Mouse (Mus musculus): ENCODE measurements around the gene Cers1. TPM values are rescaled to one million over a fixed set of nuclear protein-coding genes. Genes with fewer than 3 reads are reported as not detected.
A peak's percentile ranks its signal among the peaks of the same experiment; 100 is the strongest.

Cers1 gene
- polyA plus RNA-seq, 1 experiment from 2014 or later = 2.0 TPM

GRCm38 (mm10) chr8:70274350-70274749 is 41.2 kb upstream of the Cers1 start:
- H3K36me3 ChIP-seq (ENCODE audit: control insufficient read depth, insufficient read depth, low read length) = no peaks in the 10 kb centered on the region
- H3K27ac ChIP-seq (replicated peaks) = no peak overlapping the region
- no peak for ATAC-seq (ENCODE audit: low FRiP score, low TSS enrichment)

DNA sequence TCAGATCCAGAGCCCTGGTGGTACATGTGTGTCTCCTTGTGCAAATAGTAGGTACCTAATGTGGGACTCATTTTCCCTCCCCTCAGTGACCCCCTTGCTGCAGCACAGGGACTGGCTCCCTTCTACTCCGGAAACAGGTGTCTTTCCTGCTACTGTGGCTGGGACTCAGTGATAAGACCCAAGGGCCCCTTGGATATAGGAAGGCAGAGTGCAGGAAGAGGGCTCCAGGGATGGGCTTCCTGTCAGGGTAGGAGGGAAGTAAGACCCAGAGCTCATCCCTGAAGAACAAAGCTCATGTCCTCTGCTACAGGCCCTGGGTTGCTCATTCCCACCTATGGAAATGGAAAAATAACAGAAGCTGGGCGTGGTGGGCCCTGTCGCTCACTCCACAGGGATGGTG is 39.1 kb upstream of the Cers1 start:
- ATAC-seq (ENCODE audit: low FRiP score, low TSS enrichment) (no peak; the same call in 1 of the 2 replicates), DNase-seq (ENCODE audit: low spot score) (no peak)
- no peak overlapping the region for H3K4me3 ChIP-seq (ENCODE audit: low read depth, low read length)

More at GRCm38 (mm10) chr8:70274350-70274749, 41.2 kb upstream of the Cers1 start:
- TF ChIP-seq CTCF (IDR thresholded peaks at IDR 0.05; ENCODE audit: low read depth) (no peak), EP300 (optimal IDR thresholded peaks at IDR 0.05) (no peak)
- Histone ChIP-seq H3K4me3 (ENCODE audit: low read depth, low read length) (no peak overlapping the region), H3K4me2 (replicated peaks; ENCODE audit: low read depth) (no peak overlapping the region), H3K4me1 (replicated peaks; ENCODE audit: control insufficient read depth, insufficient read depth) (no peaks in the 10 kb centered on the region), H3K9ac (ENCODE audit: low read length) (no peak overlapping the region), H3K9me3 (ENCODE audit: control insufficient read depth, low read length) (no peaks in the 10 kb centered on the region), H3K27me3 (ENCODE audit: control insufficient read depth, insufficient read depth, low read length) (no peaks in the 10 kb centered on the region)
- DNase-seq (ENCODE audit: low spot score) = no peak

DNA sequence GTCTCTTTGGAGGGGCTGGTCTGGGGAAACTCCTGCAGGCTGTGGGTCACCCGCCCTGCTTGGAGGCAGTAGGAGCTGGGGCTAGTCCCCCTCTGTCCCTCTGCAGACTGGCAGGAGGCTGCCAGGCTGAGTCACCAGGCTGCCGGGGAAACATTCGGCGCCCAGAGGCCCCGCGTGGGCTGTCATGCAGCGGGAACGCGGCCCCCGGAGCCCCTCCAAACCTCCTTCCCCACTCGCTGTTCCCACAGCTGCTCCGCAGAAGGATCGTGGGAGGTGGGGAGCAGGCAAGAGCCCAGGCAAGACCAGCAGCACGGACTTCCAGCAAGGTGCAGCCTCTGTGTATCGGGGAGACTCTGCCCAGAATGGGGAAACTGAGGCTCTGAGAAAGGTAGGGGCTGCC is 37.4 kb upstream of the Cers1 start:
- DNase-seq (ENCODE audit: low spot score) (no peak), ATAC-seq (ENCODE audit: low FRiP score, low TSS enrichment) (no peak)
- TF ChIP-seq EP300 (optimal IDR thresholded peaks at IDR 0.05) = no peak
- TF ChIP-seq CTCF (IDR thresholded peaks at IDR 0.05; ENCODE audit: low read depth) = no peak
- Histone ChIP-seq H3K4me1 (replicated peaks; ENCODE audit: control insufficient read depth, insufficient read depth) (no peaks in the 10 kb centered on the region), H3K9ac (ENCODE audit: low read length) (peak overlapping the region; percentile 31; the same call in 1 of the 2 replicates), H3K27ac (replicated peaks) (no peak overlapping the region), H3K4me3 (ENCODE audit: low read depth, low read length) (no peak overlapping the region), H3K27me3 (ENCODE audit: control insufficient read depth, insufficient read depth, low read length) (no peaks in the 10 kb centered on the region), H3K4me2 (replicated peaks; ENCODE audit: low read depth) (no peak overlapping the region), H3K9me3 (ENCODE audit: control insufficient read depth, low read length) (no peaks in the 10 kb centered on the region), H3K36me3 (ENCODE audit: control insufficient read depth, insufficient read depth, low read length) (no peaks in the 10 kb centered on the region)
- 52% methylated on average over 15 of the region's 15 CpGs for WGBS

More for the DNA sequence above, 39.1 kb upstream of the Cers1 start:
- no peaks in the 10 kb centered on the region for H3K36me3 ChIP-seq (ENCODE audit: control insufficient read depth, insufficient read depth, low read length)
- TF ChIP-seq CTCF (IDR thresholded peaks at IDR 0.05; ENCODE audit: low read depth) = no peak
- TF ChIP-seq EP300 (optimal IDR thresholded peaks at IDR 0.05) = no peak
- no peaks in the 10 kb centered on the region for H3K9me3 ChIP-seq (ENCODE audit: control insufficient read depth, low read length)
- H3K4me2 ChIP-seq (replicated peaks; ENCODE audit: low read depth) = no peak overlapping the region
- H3K27me3 ChIP-seq (ENCODE audit: control insufficient read depth, insufficient read depth, low read length) = no peaks in the 10 kb centered on the region
- WGBS = 83% methylated on average over 3 of the region's 3 CpGs
- no peak overlapping the region for H3K9ac ChIP-seq (ENCODE audit: low read length)
- no peak overlapping the region for H3K27ac ChIP-seq (replicated peaks)
- H3K4me1 ChIP-seq (replicated peaks; ENCODE audit: control insufficient read depth, insufficient read depth) = no peaks in the 10 kb centered on the region

DNA sequence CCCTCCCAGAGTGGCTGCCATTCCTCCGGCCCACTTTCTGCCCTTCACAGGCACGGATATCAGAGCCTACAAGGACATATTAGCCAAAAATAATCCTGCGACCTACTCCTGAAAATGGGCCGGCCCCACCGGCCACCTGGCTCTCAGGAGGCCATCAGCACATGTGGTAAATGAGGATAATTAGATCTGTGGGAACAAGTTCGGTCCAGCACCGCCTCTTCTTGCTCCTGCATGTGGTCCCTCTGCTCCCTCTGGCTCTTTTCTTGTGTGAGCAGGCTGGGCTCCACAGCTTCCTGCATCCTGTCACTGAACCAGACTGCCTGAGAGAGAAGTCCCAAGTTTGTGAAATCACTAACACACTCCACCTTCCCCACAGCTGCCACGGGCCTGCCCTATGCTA is 36.3 kb upstream of the Cers1 start:
- no peak for TF ChIP-seq EP300 (optimal IDR thresholded peaks at IDR 0.05)
- no peak for TF ChIP-seq CTCF (IDR thresholded peaks at IDR 0.05; ENCODE audit: low read depth)
- no peak overlapping the region for H3K9ac ChIP-seq (ENCODE audit: low read length)
- DNase-seq (ENCODE audit: low spot score) (no peak), ATAC-seq (ENCODE audit: low FRiP score, low TSS enrichment) (no peak)
- H3K27me3 ChIP-seq (ENCODE audit: control insufficient read depth, insufficient read depth, low read length) = no peaks in the 10 kb centered on the region
- 70% methylated on average over 8 of the region's 8 CpGs for WGBS
- H3K9me3 ChIP-seq (ENCODE audit: control insufficient read depth, low read length) = no peaks in the 10 kb centered on the region
- no peak overlapping the region for H3K4me2 ChIP-seq (replicated peaks; ENCODE audit: low read depth)
- H3K36me3 ChIP-seq (ENCODE audit: control insufficient read depth, insufficient read depth, low read length) = no peaks in the 10 kb centered on the region
- no peak overlapping the region for H3K27ac ChIP-seq (replicated peaks)
- no peaks in the 10 kb centered on the region for H3K4me1 ChIP-seq (replicated peaks; ENCODE audit: control insufficient read depth, insufficient read depth)
- no peak overlapping the region for H3K4me3 ChIP-seq (ENCODE audit: low read depth, low read length)

- TF ChIP-seq CTCF (IDR thresholded peaks at IDR 0.05; ENCODE audit: low read depth) (no peak), EP300 (optimal IDR thresholded peaks at IDR 0.05) (no peak)
- H3K4me2 ChIP-seq (replicated peaks; ENCODE audit: low read depth) = no peak overlapping the region
- H3K4me3 ChIP-seq (ENCODE audit: low read depth, low read length) = no peak overlapping the region
- no peak overlapping the region for H3K27ac ChIP-seq (replicated peaks)
- H3K27me3 ChIP-seq (ENCODE audit: control insufficient read depth, insufficient read depth, low read length) = no peaks in the 10 kb centered on the region
- DNase-seq (ENCODE audit: low spot score) = no peak
- 39% methylated on average over 3 of the region's 3 CpGs for WGBS
- no peak for ATAC-seq (ENCODE audit: low FRiP score, low TSS enrichment)
- no peaks in the 10 kb centered on the region for H3K4me1 ChIP-seq (replicated peaks; ENCODE audit: control insufficient read depth, insufficient read depth)
- peaks cover 1% of the 10 kb centered on the region; the same call in 1 of the 2 replicates for H3K36me3 ChIP-seq (ENCODE audit: control insufficient read depth, insufficient read depth, low read length)
- H3K9me3 ChIP-seq (ENCODE audit: control insufficient read depth, low read length) = no peaks in the 10 kb centered on the region
- no peak overlapping the region for H3K9ac ChIP-seq (ENCODE audit: low read length)
These were observed 34.6 kb upstream of the Cers1 start for GRCm38 (mm10) chr8:70281001-70281400.

DNA sequence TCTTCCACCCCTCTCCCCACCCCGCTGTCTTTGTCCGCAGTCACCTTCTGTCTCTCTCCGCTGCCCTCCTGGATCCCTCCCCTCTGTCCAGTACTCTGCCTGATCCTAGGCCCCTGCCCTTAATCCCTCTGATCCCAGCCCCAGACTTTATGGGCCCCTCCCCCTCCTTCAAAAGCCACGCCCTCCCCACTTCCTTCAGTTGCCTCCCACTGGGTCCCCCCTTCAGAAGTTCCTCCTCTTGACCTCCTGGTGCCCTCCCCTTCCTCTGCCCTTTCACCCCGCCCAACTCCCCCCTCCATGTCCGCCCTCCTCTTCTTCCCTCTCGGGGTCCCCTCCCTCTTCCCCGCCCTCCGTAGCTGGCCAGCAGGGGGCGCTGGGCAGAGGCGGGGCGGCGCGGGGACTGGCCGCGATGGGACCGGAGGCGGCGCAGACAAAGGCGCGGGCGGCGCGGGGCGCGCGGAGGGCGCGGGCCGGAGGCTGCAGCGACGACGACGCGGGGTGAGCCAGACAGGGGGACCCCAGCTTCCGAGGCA is 32.9 kb upstream of the Cers1 start, which contains the start of gene Homer3:
TSS of gene Homer3 (plus strand) at position 225 of the 533 bp plus-strand sequence.
- Histone ChIP-seq H3K4me2 (replicated peaks; ENCODE audit: low read depth) (peak within 1 kb of the TSS; percentile 94), H3K27ac (replicated peaks) (peak within 1 kb of the TSS; percentile 82), H3K4me3 (ENCODE audit: low read depth, low read length) (peak within 1 kb of the TSS; percentile 88), H3K27me3 (ENCODE audit: control insufficient read depth, insufficient read depth, low read length) (no peaks in the 10 kb centered on the region), H3K9me3 (ENCODE audit: control insufficient read depth, low read length) (no peaks in the 10 kb centered on the region), H3K9ac (ENCODE audit: low read length) (peak within 1 kb of the TSS; percentile 90), H3K4me1 (replicated peaks; ENCODE audit: control insufficient read depth, insufficient read depth) (no peaks in the 10 kb centered on the region), H3K36me3 (ENCODE audit: control insufficient read depth, insufficient read depth, low read length) (peaks cover 3% of the 10 kb centered on the region; the same call in 1 of the 2 replicates)
- TF ChIP-seq CTCF (IDR thresholded peaks at IDR 0.05; ENCODE audit: low read depth) (peak; percentile 89), EP300 (optimal IDR thresholded peaks at IDR 0.05) (no peak)
- DNase-seq (ENCODE audit: low spot score) (peak; percentile 86), ATAC-seq (ENCODE audit: low FRiP score, low TSS enrichment) (peak; percentile 85)
- WGBS = 2% methylated on average over 34 of the region's 36 CpGs

Measured in stomach, postnatal 0 days (tissue).